Mouse (Mus musculus) myocyte (in vitro differentiated cells): ENCODE data around the gene Palld. TPM values are rescaled to one million over a fixed set of nuclear protein-coding genes. Genes with fewer than 3 reads are reported as not detected.
A peak's percentile ranks its signal among the peaks of the same experiment; 100 is the strongest.

Experiments
- H3K27me3 ChIP-seq: one replicate; pipeline ENCODE4 v1.6.1; 2011; ENCODE audit not compliant: control insufficient read depth, insufficient read depth, insufficient read length
- H3K36me3 ChIP-seq: one replicate; pipeline ENCODE4 v1.6.1; 2011; ENCODE audit not compliant: control insufficient read depth, insufficient read depth
- H3K4me2 ChIP-seq: one replicate; pipeline ENCODE4 v1.6.1; 2011; ENCODE audit warnings: low read depth, control low read depth
- H3K4me3 ChIP-seq: one replicate; pipeline ENCODE4 v1.5.1; 2011; ENCODE audit warnings: mild to moderate bottlenecking, control low read depth, moderate library complexity
- H3K79me2 ChIP-seq: one replicate; pipeline ENCODE4 v1.6.1; 2011; ENCODE audit not compliant: control insufficient read depth, insufficient read depth
- H3ac ChIP-seq: one replicate; pipeline ENCODE4 v1.6.1; 2011; ENCODE audit not compliant: control insufficient read depth, insufficient read length
- CEBPB ChIP-seq: IDR thresholded peaks from 2 replicates; pipeline ENCODE4 v1.6.1; 2011; ENCODE audit warnings: mild to moderate bottlenecking, moderate library complexity; ENCODE audit not compliant: poor library complexity, insufficient read depth, severe bottlenecking
- E2F4 ChIP-seq: IDR thresholded peaks from one replicate; pipeline ENCODE4 v1.6.1; 2011; ENCODE audit warnings: mild to moderate bottlenecking, control low read depth, moderate library complexity; ENCODE audit not compliant: insufficient read depth
- MAX ChIP-seq: IDR thresholded peaks from one replicate; pipeline ENCODE4 v1.6.1; 2011; ENCODE audit warnings: low read depth, mild to moderate bottlenecking, control low read depth
- MYOD1 ChIP-seq, 3 experiments: IDR thresholded peaks; one replicate each; pipeline ENCODE4 v1.6.1; 2011; ENCODE audit warnings: control low read depth in 2 of 3, low read depth in 2 of 3, mild to moderate bottlenecking in 2 of 3, moderate library complexity in 1 of 3; ENCODE audit not compliant: insufficient read length in 2 of 3, control insufficient read depth in 1 of 3
- MYOG ChIP-seq, 3 experiments: IDR thresholded peaks; one replicate each; pipeline ENCODE4 v1.6.1; 2011; ENCODE audit warnings: control low read depth in 2 of 3, low read depth in 2 of 3, mild to moderate bottlenecking in 2 of 3; ENCODE audit not compliant: insufficient read length in 2 of 3, control insufficient read depth in 1 of 3, insufficient read depth in 1 of 3
- POLR2A ChIP-seq: IDR thresholded peaks from one replicate; pipeline ENCODE4 v1.6.1; 2011; ENCODE audit warnings: low read depth, mild to moderate bottlenecking, control low read depth, moderate library complexity; ENCODE audit not compliant: insufficient read length
- POLR2AphosphoS2 ChIP-seq: IDR thresholded peaks from one replicate; pipeline ENCODE4 v1.6.1; 2011; ENCODE audit warnings: low read depth, control low read depth; ENCODE audit not compliant: insufficient read length
- REST ChIP-seq: IDR thresholded peaks from one replicate; pipeline ENCODE4 v1.6.1; 2011; ENCODE audit warnings: mild to moderate bottlenecking, control low read depth, moderate library complexity; ENCODE audit not compliant: insufficient read depth, insufficient read length
- SRF ChIP-seq: IDR thresholded peaks from one replicate; pipeline ENCODE4 v1.6.1; 2011; ENCODE audit warnings: low read depth; ENCODE audit not compliant: control insufficient read depth, insufficient read length
- TCF12 ChIP-seq: IDR thresholded peaks from one replicate; pipeline ENCODE4 v1.6.1; 2011; ENCODE audit warnings: mild to moderate bottlenecking, control low read depth; ENCODE audit not compliant: poor library complexity, insufficient read depth, severe bottlenecking
- TCF3 ChIP-seq: IDR thresholded peaks from one replicate; pipeline ENCODE4 v1.6.1; 2011; ENCODE audit warnings: low read depth, control low read depth; ENCODE audit not compliant: insufficient read length
- USF1 ChIP-seq: IDR thresholded peaks from one replicate; pipeline ENCODE4 v1.6.1; 2011; ENCODE audit warnings: low read depth, mild to moderate bottlenecking, control low read depth, moderate library complexity
- polyA plus RNA-seq: library from polyadenylated mRNA; unstranded; fragments of >200 nt; fragmentation: generic; extraction: Trizol; gene quantifications from one replicate; pipeline ENCODE4 v1.2.1, GENCODE M21; 2012; ENCODE audit warnings: missing spikeins

The Palld gene
- polyA plus RNA-seq, 1 experiment: 52.4 TPM

- TF ChIP-seq E2F4 (no peak), TCF12 (no peak), MYOG (IDR thresholded peaks at IDR 0.05; ENCODE audit: control insufficient read depth in 1 of 3, insufficient read depth in 1 of 3, insufficient read length in 2 of 3, low read depth in 2 of 3) (no peak), MYOD1 (IDR thresholded peaks at IDR 0.05; ENCODE audit: control insufficient read depth in 1 of 3, insufficient read length in 2 of 3, low read depth in 2 of 3) (no peak), TCF3 (no peak), SRF (no peak), CEBPB (no peak), POLR2AphosphoS2 (no peak), MAX (no peak), POLR2A (no peak), REST (no peak), USF1 (no peak)
- H3ac ChIP-seq: no peak overlapping the region
Observed at GRCm38 (mm10) chr8:61517502-61518185, 384.8 kb downstream of the Palld start.

GRCm38 (mm10) chr8:61516745-61517501 is 385.6 kb downstream of the Palld start:
- Histone ChIP-seq H3K79me2 (no peaks in the 10 kb centered on the region), H3K4me3 (no peak overlapping the region), H3K27me3 (no peaks in the 10 kb centered on the region), H3K36me3 (peaks cover 57% of the 10 kb centered on the region), H3ac (no peak overlapping the region), H3K4me2 (no peak overlapping the region)
- TF ChIP-seq SRF (no peak), TCF3 (no peak), CEBPB (no peak), MAX (no peak), E2F4 (no peak), USF1 (no peak), POLR2A (no peak), MYOG (IDR thresholded peaks at IDR 0.05; ENCODE audit: control insufficient read depth in 1 of 3, insufficient read depth in 1 of 3, insufficient read length in 2 of 3, low read depth in 2 of 3) (no peak), POLR2AphosphoS2 (no peak), MYOD1 (IDR thresholded peaks at IDR 0.05; ENCODE audit: control insufficient read depth in 1 of 3, insufficient read length in 2 of 3, low read depth in 2 of 3) (no peak), TCF12 (no peak), REST (no peak)

More at GRCm38 (mm10) chr8:61517502-61518185, 384.8 kb downstream of the Palld start:
- Histone ChIP-seq H3K4me2 (no peak overlapping the region), H3K4me3 (no peak overlapping the region), H3K36me3 (peaks cover 57% of the 10 kb centered on the region), H3K79me2 (no peaks in the 10 kb centered on the region), H3K27me3 (no peaks in the 10 kb centered on the region)

- Histone ChIP-seq H3K79me2 (no peaks in the 10 kb centered on the region), H3K4me2 (no peak overlapping the region), H3K4me3 (no peak overlapping the region), H3K36me3 (peaks cover 58% of the 10 kb centered on the region), H3ac (no peak overlapping the region), H3K27me3 (no peaks in the 10 kb centered on the region)
- TF ChIP-seq MYOD1 (IDR thresholded peaks at IDR 0.05; ENCODE audit: control insufficient read depth in 1 of 3, insufficient read length in 2 of 3, low read depth in 2 of 3): peak in 2 of 3 experiments; percentile 59 to 61
- TF ChIP-seq MYOG (IDR thresholded peaks at IDR 0.05; ENCODE audit: control insufficient read depth in 1 of 3, insufficient read depth in 1 of 3, insufficient read length in 2 of 3, low read depth in 2 of 3): peak in 2 of 3 experiments; percentile 17 to 57
- no peak for TF ChIP-seq POLR2AphosphoS2
Observed at GRCm38 (mm10) chr8:61515931-61516744, 386.4 kb downstream of the Palld start.

- TF ChIP-seq SRF (no peak), TCF12 (no peak), POLR2AphosphoS2 (no peak), E2F4 (no peak)
- no peak overlapping the region for H3K4me2 ChIP-seq
- no peak overlapping the region for H3K4me3 ChIP-seq
- H3K79me2 ChIP-seq: no peaks in the 10 kb centered on the region
- H3ac ChIP-seq: no peak overlapping the region
- H3K27me3 ChIP-seq: no peaks in the 10 kb centered on the region
- H3K36me3 ChIP-seq: peaks cover 63% of the 10 kb centered on the region
Observed at GRCm38 (mm10) chr8:61515110-61515930, 387.2 kb downstream of the Palld start.
